ENCODE assay signal across 8 mouse cellular contexts in genomic region chr2:103797491-103798009, GRCm38 (mm10). TPM values are rescaled to one million over a fixed set of nuclear protein-coding genes. Genes with fewer than 3 reads are reported as not detected.
A peak's percentile ranks its signal among the peaks of the same experiment; 100 is the strongest.
DNase-seq lines count a peak whose midpoint lies in the region; ATAC-seq lines count a peak whose summit lies in the region.

TSS of gene Caprin1 (minus strand) at chr2:103797649.

- under 1% methylated on average over 33 of the region's 33 CpGs for WGBS in hindbrain, embryonic 15.5 days

- ATAC-seq in hindbrain, embryonic 15.5 days (ENCODE audit: low FRiP score, low read depth): peak; percentile 94

- H3K27ac ChIP-seq in hindbrain, embryonic 15.5 days (replicated peaks): peak within 1 kb of the TSS; percentile 100

- H3K9me3 ChIP-seq in hindbrain, embryonic 15.5 days: no peaks in the 10 kb centered on the region

- H3K4me1 ChIP-seq in hindbrain, embryonic 15.5 days (replicated peaks): peaks cover 33% of the 10 kb centered on the region

- DNase-seq in T-cell, adult 2 months (ENCODE audit: low spot score): peak; percentile 90
- DNase-seq in cerebellum, postnatal 36 days: peak; percentile 92 to 95
- peak; percentile 96 for DNase-seq in frontal cortex, postnatal 36 days (ENCODE audit: low spot score in 2 of 2)
- peak; percentile 88 for DNase-seq in left cerebral cortex, adult 11 months (ENCODE audit: low spot score)
- DNase-seq in lung, postnatal 4 days: peak; percentile 94 to 96
- DNase-seq in retina, postnatal 7 days (ENCODE audit: low read depth, low spot score): peak; percentile 91
- DNase-seq in urinary bladder, adult 2 months (ENCODE audit: low spot score): peak; percentile 95

- H3K36me3 ChIP-seq in hindbrain, embryonic 15.5 days: peaks cover 9% of the 10 kb centered on the region

- H3K4me2 ChIP-seq in hindbrain, embryonic 15.5 days: peak within 1 kb of the TSS; percentile 77

- H3K4me3 ChIP-seq in hindbrain, embryonic 15.5 days: peak within 1 kb of the TSS; percentile 99

- H3K9ac ChIP-seq in hindbrain, embryonic 15.5 days: peak within 1 kb of the TSS; percentile 98

- H3K27me3 ChIP-seq in hindbrain, embryonic 15.5 days: no peaks in the 10 kb centered on the region

RNA-seq across cellular contexts. Expression of gene Caprin1, which starts in this region (rescaled TPM):
- polyA plus RNA-seq in hindbrain, embryonic 15.5 days (2015; fragmentation: Nextera tagmentation; extraction: Ambion mirVana): 321 and 331 TPM in 2 replicates
- polyA plus RNA-seq in urinary bladder, adult 2 months (2012; rRNA removed): 107 and 119 TPM in 2 replicates

Comparison
In these comparisons a context has a peak if more than half of its experiments do, and no peak if none do; other contexts are left out.
1. Peak in every context shown above with its lines: DNase-seq, ATAC-seq, H3K4me3 ChIP-seq and H3K27ac ChIP-seq.